Mouse (Mus musculus) ES-E14 (cell line): ENCODE data around the gene Igsf21. TPM values are rescaled to one million over a fixed set of nuclear protein-coding genes. Genes with fewer than 3 reads are reported as not detected.

Experiments
- DNase-seq: peaks from one replicate; pipeline ENCODE4 v3.0.0-alpha.2; 2013; ENCODE audit warnings: low read depth, low spot score
- H3K27ac ChIP-seq: 2 replicates; pipeline ENCODE4 v1.5.1; 2012; ENCODE audit warnings: low read depth, mild to moderate bottlenecking, low read length, moderate library complexity, mixed read lengths; ENCODE audit not compliant: poor library complexity, insufficient read depth, severe bottlenecking
- H3K36me3 ChIP-seq: 2 replicates; pipeline ENCODE4 v1.6.1; 2012; ENCODE audit warnings: mild to moderate bottlenecking, low read length, moderate library complexity, mixed read lengths; ENCODE audit not compliant: control insufficient read depth, poor library complexity, insufficient read depth, severe bottlenecking
- H3K4me1 ChIP-seq, 2 experiments: fragments of 150-350 bp in 1 of 2; sonication (generic) in 1 of 2; 2 replicates each; pipeline ENCODE4 v1.6.1; 2012; ENCODE audit warnings: low read length in 2 of 2, mild to moderate bottlenecking in 1 of 2, mixed read lengths in 1 of 2; ENCODE audit not compliant: control insufficient read depth in 2 of 2, insufficient read depth in 2 of 2, poor library complexity in 1 of 2
- H3K4me3 ChIP-seq, 2 experiments: fragments of 150-350 bp in 1 of 2; sonication (generic) in 1 of 2; 2 replicates each; pipeline ENCODE4 v1.5.1; 2012; ENCODE audit warnings: low read length in 2 of 2, low read depth in 1 of 2, mild to moderate bottlenecking in 1 of 2, mixed read lengths in 1 of 2; ENCODE audit not compliant: insufficient read depth in 1 of 2, poor library complexity in 1 of 2, severe bottlenecking in 1 of 2
- H3K9ac ChIP-seq: 2 replicates; pipeline ENCODE4 v1.6.1; 2012; ENCODE audit warnings: low read depth, mild to moderate bottlenecking, low read length, mixed read lengths; ENCODE audit not compliant: poor library complexity, insufficient read depth, severe bottlenecking
- H3K9me3 ChIP-seq: fragments of 150-350 bp; sonication (generic); 2 replicates; pipeline ENCODE4 v1.6.1; 2012; ENCODE audit warnings: low read depth, mild to moderate bottlenecking, low read length; ENCODE audit not compliant: control insufficient read depth, insufficient read depth
- CHD2 ChIP-seq: IDR thresholded peaks from 2 replicates; pipeline ENCODE4 v1.6.1; 2014; ENCODE audit warnings: mild to moderate bottlenecking, low read depth, low read length, inconsistent platforms
- HCFC1 ChIP-seq: IDR thresholded peaks from 2 replicates; pipeline ENCODE4 v1.6.1; 2012; ENCODE audit warnings: low read length, inconsistent platforms, borderline replicate concordance; ENCODE audit not compliant: insufficient read depth
- MAFK ChIP-seq: IDR thresholded peaks from 2 replicates; pipeline ENCODE4 v1.6.1; 2014; ENCODE audit warnings: mild to moderate bottlenecking, low read depth, low read length, inconsistent platforms; ENCODE audit not compliant: insufficient read depth
- ZC3H11A ChIP-seq: IDR thresholded peaks from 2 replicates; pipeline ENCODE4 v1.6.1; 2012; ENCODE audit warnings: low read depth, mild to moderate bottlenecking, inconsistent platforms, low read length, borderline replicate concordance
- ZNF384 ChIP-seq: IDR thresholded peaks from 2 replicates; pipeline ENCODE4 v1.6.1; 2012; ENCODE audit warnings: low read depth, low read length, inconsistent platforms
- in situ Hi-C, 2 experiments: fragments of 600-800 bp; cut with MboI; formaldehyde crosslinking; loops; one replicate each; pipeline ENCODE4 v1.15.1; 2025; ENCODE audit warnings: low sequenced_read_pairs in 2 of 2, inconsistent platforms in 1 of 2; ENCODE audit not compliant: unreplicated experiment in 2 of 2
- total RNA-seq: library from RNA; depleted of rRNA; stranded (reverse); fragments of 300-350 nt; gene quantifications from 2 replicates; pipeline ENCODE4 v1.2.3, GENCODE M21; 2012

The Igsf21 gene
- total RNA-seq, 1 experiment: 2.5 TPM

DNA sequence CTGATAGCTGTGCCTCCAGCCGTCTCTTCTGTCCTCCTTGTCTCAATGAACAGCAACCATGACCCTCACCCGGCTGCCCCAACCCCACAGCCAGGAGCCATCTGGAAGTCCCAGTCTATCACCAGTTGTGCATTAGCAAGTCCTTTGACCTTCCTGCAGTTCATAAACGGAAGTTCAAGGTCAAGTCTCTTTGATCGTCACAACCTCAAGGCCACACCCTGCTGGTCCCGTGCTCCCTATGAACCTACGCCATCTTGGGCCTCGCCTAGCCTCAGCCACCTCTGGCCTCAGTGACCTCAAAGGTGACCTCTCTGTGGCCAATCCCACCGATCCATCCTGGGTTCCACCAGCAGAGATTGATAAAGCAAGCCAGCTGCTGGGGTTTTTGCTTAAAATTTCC lies 96.9 kb downstream of the Igsf21 start:
- in situ Hi-C loops: no loop called here
- TF ChIP-seq ZNF384 (no peak), HCFC1 (no peak), MAFK (no peak), CHD2 (no peak), ZC3H11A (no peak)
- H3K27ac ChIP-seq: no peak overlapping the region

DNA sequence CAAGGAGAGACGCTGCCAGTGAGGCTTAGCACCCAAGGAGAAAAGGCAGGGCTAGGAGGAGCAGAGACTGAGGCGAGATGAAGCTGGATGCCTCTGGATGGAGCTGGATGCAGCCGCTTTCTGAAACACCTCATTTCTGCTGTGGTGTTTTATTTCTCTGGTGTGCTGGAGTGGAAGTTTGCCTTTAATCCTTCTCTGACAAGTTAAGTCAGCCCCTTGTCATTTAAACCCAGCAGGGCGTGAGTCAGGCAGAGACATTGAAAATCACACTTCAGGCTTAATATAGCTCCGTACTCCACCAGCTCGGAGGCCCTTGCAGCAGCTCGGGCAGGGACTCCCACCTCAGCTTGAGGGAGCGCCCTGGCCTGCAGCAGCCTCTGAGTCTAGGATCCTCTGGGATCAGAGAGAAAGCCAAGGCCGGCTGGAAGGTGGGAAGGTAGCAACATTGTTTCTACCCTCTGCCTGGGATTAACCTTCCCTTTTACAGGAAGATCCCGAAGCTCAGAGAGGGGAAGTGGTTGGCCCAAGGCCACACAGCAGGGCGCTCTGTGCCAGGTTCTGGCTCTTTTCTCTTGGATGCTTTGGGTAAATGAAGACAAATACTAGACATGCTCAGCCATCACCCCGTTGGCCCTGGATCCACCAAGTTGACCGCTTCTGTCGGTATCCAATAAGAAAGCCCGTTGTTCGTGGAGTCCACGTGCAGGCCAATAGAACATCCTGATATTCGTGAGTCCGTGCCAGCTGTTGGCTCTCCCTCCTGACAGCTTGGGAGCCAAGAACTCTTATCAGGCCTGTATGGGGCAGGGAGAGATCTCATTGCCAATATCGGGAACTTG lies 98.5 kb downstream of the Igsf21 start:
- H3K4me1 ChIP-seq: peaks cover 5 to 14% of the 10 kb centered on the region in 2 experiments
- DNase-seq: no peak
- H3K4me3 ChIP-seq: no peak overlapping the region
- H3K9me3 ChIP-seq: no peaks in the 10 kb centered on the region
- in situ Hi-C loops: no loop called here
- H3K27ac ChIP-seq: no peak overlapping the region
- H3K9ac ChIP-seq: peak overlapping the region; percentile 39; the same call in 1 of the 2 replicates
- TF ChIP-seq ZNF384 (no peak), CHD2 (peak; percentile 41; the same call in 1 of the 2 replicates)
- no peaks in the 10 kb centered on the region for H3K36me3 ChIP-seq

More for the DNA sequence above, 96.9 kb downstream of the Igsf21 start:
- Histone ChIP-seq H3K4me1 (peaks cover 5 to 17% of the 10 kb centered on the region in 2 experiments), H3K9me3 (no peaks in the 10 kb centered on the region), H3K36me3 (no peaks in the 10 kb centered on the region), H3K9ac (no peak overlapping the region), H3K4me3 (no peak overlapping the region)
- DNase-seq: no peak

DNA sequence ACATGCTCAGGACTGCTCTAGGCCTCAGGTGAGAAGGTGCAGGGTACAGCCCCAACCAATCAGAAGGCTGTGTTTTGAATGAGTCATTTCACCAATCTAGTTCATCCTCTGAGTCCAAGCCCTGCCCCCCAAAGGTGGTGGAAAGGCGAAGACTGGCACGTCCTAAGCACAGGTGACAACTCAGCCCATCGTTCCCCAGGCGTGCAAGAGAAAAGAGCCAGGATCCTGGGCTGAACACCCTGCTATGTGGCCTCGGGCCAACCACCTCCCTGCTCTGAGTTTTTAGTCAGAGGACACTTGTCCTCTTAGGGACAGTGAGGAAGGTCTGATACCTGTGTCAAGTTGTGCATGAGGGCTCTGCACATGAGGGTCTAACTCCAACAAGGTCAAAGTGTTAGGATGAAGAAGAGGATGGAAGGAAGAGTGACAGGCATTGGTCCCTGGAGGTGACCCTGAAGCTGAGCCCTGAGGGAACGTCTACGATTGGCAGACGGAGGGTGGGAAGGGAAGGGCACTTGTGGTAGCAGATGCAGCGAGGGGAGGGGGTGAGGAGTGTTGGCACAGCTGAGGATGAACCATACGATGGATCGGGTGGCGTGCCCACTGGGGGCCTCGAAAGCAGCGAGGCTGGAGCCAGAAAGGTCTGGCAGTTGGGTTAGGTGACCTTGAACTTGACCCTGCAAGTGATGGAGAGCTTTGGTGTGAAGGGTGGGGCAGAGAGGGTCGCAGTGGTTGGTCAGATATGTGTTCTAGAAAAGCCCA lies 99.3 kb downstream of the Igsf21 start:
- Histone ChIP-seq H3K27ac (no peak overlapping the region), H3K9ac (no peak overlapping the region), H3K36me3 (no peaks in the 10 kb centered on the region), H3K9me3 (no peaks in the 10 kb centered on the region), H3K4me1 (peaks cover 5 to 14% of the 10 kb centered on the region in 2 experiments), H3K4me3 (no peak overlapping the region)
- in situ Hi-C loops: no loop called here
- no peak for TF ChIP-seq ZC3H11A
- no peak for TF ChIP-seq ZNF384
- TF ChIP-seq HCFC1: no peak
- no peak for TF ChIP-seq MAFK
- TF ChIP-seq CHD2: no peak
- DNase-seq: no peak

DNA sequence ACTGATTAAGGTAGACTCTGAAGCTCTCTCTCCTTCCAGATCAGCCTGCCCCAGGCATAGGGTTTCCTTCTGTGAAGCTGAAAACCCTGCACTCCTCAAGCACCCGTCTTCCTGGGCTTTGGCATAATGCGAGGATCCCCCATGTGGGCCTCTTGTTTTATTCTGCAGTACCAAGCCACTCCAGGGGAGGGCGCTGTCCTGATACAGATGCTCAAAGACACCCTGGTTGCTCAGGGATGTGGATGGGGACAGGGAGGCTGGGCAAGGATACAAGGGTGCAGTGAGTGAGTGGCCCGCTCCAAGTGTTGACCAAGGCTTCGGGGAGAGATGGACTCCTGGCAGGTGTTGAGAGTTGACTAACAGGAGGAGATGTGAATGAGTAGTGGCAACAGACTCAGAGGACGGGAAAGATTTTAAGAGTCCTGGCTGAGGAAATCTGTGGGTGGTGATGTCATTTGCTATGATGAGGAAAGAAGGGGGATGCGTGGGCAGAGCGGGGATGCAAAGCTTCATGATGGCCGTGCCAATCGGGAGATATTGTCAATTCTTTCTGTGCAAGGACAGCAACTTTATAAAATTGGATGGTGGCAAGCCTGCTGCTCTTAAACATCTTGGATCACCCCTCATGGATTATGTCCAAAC lies 102.6 kb downstream of the Igsf21 start:
- Histone ChIP-seq H3K4me3 (no peak overlapping the region), H3K9ac (no peak overlapping the region), H3K9me3 (no peaks in the 10 kb centered on the region), H3K4me1 (peaks cover 3 to 25% of the 10 kb centered on the region in 2 experiments), H3K36me3 (no peaks in the 10 kb centered on the region), H3K27ac (no peak overlapping the region)
- TF ChIP-seq ZNF384 (no peak), HCFC1 (no peak), MAFK (no peak), CHD2 (no peak), ZC3H11A (no peak)
- in situ Hi-C loops: no loop called here
- DNase-seq: no peak
